Mouse (Mus musculus) right cerebral cortex, postnatal 25 days (tissue): ENCODE measurements around the gene Scamp4.
"Not testable (repeated sequence)": the region's sequence is repeated elsewhere in the genome, so short reads cannot be mapped to it uniquely, and the experiment has no call there.

Experiments
- DNase-seq: peaks from one replicate; pipeline ENCODE4 v3.0.0; 2022

Scamp4 gene

DNA sequence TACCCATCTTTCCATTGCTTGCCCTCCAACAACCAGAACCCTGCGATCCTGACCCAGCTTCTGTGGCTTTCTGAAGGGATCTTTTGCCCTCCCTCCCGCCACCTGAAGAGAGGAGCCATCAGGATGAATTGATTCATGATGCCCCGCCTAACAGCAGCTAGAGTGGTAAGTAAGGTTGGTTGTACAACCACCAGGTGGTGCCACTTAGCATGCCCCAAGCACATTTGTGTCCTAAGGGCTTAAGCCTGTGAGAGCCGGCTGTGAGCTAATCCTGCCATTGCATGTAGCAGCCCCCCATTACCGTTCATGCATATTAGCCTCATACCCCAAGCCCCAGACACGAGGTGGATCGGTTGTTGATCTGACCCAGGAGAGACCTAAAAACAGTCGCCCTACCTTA is 23.8 kb upstream of the Scamp4 start:
- no peak for DNase-seq

DNA sequence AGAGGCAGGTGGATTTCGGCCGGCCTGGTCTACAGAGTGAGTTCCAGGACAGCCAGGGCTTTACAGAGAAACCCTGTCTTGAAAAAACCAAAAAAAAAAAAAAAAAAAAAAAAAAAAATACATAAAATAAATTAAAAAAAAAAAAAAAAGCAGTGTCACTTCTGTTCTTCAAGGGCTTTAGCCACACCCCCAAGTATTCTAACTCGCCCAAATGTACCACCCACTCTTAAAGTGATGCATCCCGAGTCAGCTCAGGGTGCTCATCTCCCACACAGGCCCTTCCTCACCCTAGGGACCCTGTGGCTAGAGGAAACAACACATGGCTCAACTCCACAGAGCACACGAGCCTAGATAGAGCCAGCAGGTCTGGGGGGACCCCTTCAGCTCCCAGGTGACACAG is 19.6 kb upstream of the Scamp4 start:
- no peak for DNase-seq

DNA sequence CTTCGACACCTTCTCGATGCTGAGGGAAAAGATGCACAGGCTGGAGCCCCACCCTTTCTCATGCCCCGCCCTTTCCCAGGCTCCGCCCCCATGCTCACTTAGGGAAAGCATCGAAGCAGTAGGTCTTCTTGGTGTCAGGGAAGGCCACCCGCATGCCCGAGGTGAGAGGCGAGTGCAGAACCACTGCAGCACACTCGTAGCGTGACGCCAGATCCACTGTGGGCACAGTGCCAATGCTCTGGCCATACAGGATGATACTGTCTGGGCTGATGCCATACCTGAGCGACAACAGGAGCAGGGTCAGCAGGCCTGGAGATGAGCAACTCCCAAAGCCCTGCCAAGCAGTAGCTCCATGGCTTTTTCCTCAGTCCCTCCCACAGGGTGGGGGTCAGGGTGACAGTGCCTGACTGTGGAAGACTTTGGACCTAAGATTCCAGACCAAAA is 18.6 kb upstream of the Scamp4 start:
- no peak for DNase-seq

- DNase-seq, result no peak
Observed at GRCm38 (mm10) chr10:80584642-80585552, 17.8 kb upstream of the Scamp4 start.

DNA sequence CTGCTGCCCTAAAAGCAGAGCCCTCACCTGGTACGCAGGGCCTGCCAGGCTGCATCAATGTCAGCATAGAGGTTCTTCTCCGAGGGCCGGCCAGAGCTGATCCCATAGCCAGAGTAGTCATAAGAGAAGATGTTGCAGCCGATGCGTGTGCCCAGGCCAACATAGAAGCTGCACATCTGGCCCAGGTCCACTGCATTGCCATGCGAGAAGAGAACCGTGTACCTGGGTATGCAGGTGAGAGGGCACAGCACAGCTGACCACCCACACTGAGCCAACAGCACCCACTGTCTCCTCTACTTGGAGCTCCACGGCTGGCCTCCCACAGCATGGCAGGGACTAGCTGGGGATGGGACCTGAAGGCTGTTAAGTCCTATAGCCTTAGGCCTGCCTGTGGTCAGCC is 17.1 kb upstream of the Scamp4 start:
- DNase-seq, result no peak

DNA sequence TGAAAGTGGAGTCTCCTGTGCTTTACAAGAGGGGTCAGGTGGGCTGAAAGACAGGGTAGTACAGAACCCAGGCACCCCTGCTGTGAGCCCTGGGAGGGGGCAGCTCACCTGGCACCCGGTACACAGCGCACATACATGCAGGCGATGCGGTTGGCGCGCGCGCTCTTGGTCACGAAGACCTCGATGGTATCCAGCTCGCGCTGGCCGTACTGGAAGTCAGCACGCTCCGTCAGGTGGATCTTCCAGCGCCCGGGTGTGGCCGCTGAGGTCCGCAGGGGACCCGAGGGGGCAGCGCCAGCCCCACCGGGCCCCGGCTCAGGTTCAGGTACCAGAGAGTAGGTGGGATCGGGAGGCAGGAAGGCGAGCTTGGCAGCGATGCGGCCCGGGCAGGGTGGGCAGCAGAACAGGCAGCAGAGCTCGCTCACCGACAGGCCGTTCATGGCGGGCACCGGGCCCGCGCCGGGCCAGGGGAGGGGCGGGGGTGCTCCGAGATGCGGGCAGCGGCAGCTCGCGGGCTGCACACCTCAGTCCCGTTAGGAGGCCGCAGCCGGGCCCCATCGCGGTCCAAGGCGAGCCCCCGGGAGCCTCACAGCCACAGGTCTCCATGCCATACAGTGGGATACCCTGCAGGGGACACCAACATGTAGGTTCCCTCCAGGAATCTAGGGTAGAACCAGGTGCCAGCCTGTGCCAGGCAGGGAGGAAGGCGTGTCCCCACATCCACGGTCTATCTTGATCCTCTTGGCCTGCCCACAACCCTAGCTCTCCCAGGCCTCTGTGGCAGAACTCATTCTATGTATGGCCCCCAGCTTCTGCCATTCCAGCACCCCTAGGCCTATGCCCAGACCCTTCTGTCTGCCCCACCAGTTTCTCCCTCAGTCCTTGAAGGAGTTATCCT is 16.0 kb upstream of the Scamp4 start:
- no peak for DNase-seq

- no peak for DNase-seq
Observed at GRCm38 (mm10) chr10:80587305-80587657, 15.4 kb upstream of the Scamp4 start.

DNA sequence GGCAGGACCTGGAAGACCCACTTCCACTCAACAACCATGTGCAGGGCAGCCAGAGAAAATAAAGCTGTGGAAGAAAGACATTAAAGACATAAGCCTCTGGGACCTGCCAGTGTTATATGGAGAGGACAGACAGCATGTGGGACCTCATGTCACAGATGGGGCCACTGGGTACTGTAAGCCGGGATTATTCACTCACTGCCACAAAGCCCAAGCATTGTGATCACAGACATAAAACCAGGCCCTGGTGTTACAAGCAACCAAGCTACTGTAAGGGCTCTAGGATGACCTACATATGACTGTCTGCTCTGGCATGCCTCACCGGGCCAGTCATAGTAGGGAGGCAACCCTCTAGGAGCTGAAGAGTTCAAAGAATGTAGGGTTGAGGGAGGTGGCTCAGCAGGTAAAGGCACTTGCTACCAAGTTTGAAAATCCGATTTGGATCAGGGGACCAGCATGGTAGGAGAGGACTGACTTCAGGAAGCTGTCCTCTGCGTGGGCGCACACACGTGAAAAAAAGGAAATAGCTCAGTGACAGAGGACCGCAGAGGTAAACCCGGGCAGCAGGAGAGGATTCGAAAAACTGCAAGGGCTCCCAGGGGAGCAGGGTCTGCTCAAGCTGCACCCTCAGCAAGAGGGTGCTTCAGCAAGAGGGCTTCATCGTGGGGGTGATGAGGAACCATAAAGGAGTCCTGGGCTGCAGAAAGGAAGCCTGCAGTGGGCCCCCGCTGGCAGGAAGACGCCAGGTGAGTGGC is 13.4 kb upstream of the Scamp4 start:
- no peak for DNase-seq

GRCm38 (mm10) chr10:80589879-80590854 is 12.5 kb upstream of the Scamp4 start, which contains the start of gene Abhd17a:
TSS of gene Abhd17a (minus strand) at chr10:80590341.
- peak; percentile 93 for DNase-seq

GRCm38 (mm10) chr10:80596318-80596717 is 6.4 kb upstream of the Scamp4 start:
- no peak for DNase-seq

DNA sequence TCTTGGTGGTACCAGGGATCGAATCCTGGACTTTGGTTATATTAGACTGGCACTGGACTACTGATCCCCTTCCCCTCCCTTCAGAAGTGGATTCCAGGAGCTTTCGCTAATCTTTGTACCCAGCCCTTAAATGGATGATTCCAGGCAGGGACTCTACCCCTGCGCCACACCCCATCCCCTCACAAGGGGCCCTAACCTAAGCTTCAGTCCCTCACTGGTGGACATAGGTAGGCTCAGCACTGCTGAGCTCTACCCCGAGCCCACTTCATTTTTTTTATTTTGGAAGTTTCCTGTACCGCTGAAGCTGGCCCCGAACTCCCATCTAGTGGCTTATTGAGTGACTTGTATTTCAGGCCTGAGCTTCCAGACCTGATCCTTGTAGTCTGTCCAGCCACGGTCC is 692 bp downstream of the Scamp4 start:
- no peak for DNase-seq

- no peak for DNase-seq
Observed at GRCm38 (mm10) chr10:80604001-80604509, 1.4 kb downstream of the Scamp4 start.

DNA sequence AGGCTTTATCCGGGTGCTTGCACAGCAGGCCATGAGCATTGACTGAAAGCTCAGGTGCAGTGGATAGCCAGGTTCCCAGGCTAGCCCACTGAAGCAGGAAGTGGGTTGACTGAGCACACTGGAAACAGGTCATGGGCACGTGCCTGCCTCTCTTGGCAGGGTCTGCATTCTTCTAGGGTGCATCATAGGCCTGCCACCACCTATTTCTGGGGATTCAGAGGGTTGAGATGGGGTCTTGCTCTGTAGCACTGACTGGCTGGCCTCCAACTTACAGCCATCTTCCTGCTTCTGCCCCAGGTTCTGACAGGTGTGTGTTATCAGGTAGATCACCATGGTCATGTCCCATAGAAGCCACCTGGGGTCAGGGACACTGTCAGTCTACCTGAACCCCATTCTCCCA is 2.3 kb downstream of the Scamp4 start:
- DNase-seq, result no peak

DNA sequence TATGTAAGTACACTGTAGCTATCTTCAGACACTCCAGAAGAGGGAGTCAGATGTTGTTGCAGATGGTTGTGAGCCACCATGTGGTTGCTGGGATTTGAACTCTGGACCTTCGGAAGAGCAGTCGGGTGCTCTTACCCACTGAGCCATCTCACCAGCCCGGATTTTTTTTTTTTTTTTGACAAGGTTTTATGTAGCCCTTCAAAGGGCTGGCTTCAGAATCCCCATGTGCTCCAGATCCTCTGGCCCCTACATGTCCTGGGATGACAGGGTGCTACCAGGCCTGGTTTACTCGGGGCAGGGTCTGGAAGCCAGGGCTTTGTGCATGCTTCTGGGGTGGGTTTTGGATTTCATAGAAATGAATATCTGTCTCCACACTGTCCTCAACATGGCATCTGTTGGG is 3.0 kb downstream of the Scamp4 start, which contains the start of gene Gm49322:
Gene Gm49322, plus strand, starts transcription at position 301 of the 400 bp plus-strand sequence.
- DNase-seq, result not testable (repeated sequence)

DNA sequence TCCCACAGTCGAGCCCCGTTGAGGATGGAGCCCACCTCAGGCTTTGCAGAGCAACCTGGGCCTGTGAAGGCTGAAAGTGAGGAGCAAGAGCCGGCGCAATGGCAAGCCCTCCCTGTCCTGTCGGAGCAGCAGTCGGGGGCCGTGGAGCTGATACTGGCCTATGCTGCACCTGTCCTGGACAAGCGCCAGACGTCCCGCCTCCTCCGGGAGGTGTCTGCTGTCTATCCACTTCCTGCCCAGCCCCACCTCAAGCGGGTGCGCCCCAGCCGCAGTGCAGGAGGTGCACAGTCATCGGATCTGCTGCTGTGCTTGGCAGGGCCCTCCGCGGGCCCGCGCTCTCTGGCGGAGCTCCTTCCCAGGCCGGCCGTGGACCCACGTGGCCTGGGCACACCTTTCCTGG is 3.6 kb downstream of the Scamp4 start:
- no peak for DNase-seq

DNA sequence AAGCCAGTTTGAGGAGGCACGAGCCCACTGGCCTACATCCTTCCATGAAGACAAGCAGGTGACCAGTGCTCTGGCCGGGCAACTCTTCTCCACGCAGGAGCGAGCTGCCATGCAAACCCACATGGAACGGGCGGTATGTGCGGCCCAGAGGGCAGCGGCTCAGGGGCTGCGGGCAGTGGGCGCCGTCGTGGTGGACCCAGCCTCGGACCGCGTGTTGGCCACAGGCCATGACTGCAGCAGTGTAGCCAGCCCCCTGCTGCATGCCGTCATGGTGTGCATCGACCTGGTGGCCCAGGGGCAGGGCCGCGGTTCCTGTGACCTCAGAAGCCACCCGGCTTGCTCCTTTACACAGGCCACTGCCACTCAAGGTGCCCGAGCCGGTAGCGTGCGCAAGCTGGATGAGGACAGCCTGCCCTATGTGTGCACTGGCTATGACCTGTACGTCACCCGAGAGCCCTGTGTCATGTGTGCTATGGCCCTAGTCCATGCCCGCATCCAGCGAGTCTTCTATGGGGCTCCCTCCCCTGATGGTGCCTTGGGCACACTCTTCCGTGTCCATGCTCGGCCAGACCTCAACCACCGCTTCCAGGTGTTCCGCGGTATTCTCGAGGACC is 4.2 kb downstream of the Scamp4 start:
- DNase-seq, result no peak

GRCm38 (mm10) chr10:80608435-80608834 is 5.8 kb downstream of the Scamp4 start:
- no peak for DNase-seq

- no peak for DNase-seq
Observed at GRCm38 (mm10) chr10:80609269-80609924, 6.7 kb downstream of the Scamp4 start.

GRCm38 (mm10) chr10:80610116-80610785 is 7.6 kb downstream of the Scamp4 start:
- DNase-seq, result no peak

DNA sequence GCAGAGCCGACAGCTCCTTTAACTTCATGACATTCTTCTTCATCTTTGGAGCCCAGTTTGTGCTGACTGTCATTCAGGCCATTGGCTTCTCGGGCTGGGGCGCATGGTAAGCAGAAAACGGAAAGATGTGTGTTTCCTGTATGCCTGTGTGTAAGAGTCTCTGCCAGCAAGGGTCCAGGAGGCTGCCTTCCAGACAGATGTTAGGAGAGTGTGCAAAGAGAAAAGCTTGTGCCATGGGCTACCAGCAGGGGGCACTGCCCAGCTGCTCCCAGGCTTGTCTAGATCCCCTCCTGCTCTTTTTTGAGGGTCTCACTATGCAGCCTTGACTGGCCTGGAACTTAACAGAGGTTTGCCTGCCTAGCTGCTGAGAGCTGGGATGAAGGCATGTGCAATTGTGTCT is 8.4 kb downstream of the Scamp4 start:
- DNase-seq, result no peak
